Mouse (Mus musculus) forebrain, embryonic 13.5 days (tissue): Measurements from ENCODE around the gene Dhdh. TPM values are rescaled to one million over a fixed set of nuclear protein-coding genes. Genes with fewer than 3 reads are reported as not detected.

Experiments
- ATAC-seq: fragments of 200-750 bp; cut with Nextera tagmentation; 2 replicates; pipeline ENCODE4 v1.8.0; 2017
- H3K27ac ChIP-seq: fragments of 300-500 bp; sonication (generic); 2 replicates; pipeline ENCODE4 v1.5.1; 2015; ENCODE audit warnings: inconsistent platforms, mild to moderate bottlenecking, moderate library complexity
- H3K27me3 ChIP-seq: fragments of 300-500 bp; sonication (generic); 2 replicates; pipeline ENCODE4 v1.6.1; 2015; ENCODE audit warnings: mild to moderate bottlenecking, inconsistent platforms
- H3K36me3 ChIP-seq: fragments of 300-500 bp; sonication (generic); 2 replicates; pipeline ENCODE4 v1.6.1; 2015; ENCODE audit warnings: mild to moderate bottlenecking, inconsistent platforms; ENCODE audit not compliant: poor library complexity, severe bottlenecking
- H3K4me1 ChIP-seq: fragments of 300-500 bp; sonication (generic); 2 replicates; pipeline ENCODE4 v1.6.1; 2015; ENCODE audit warnings: inconsistent platforms
- H3K4me2 ChIP-seq: fragments of 300-500 bp; sonication (generic); 2 replicates; pipeline ENCODE4 v1.6.1; 2015; ENCODE audit warnings: inconsistent platforms, mild to moderate bottlenecking, moderate library complexity
- H3K4me3 ChIP-seq: fragments of 300-500 bp; sonication (generic); 2 replicates; pipeline ENCODE4 v1.5.1; 2015; ENCODE audit warnings: mild to moderate bottlenecking, inconsistent platforms
- H3K9ac ChIP-seq: fragments of 300-500 bp; sonication (generic); 2 replicates; pipeline ENCODE4 v1.6.1; 2015; ENCODE audit warnings: mild to moderate bottlenecking, inconsistent platforms
- H3K9me3 ChIP-seq: fragments of 300-500 bp; sonication (generic); replicated peaks from 2 replicates; pipeline ENCODE4 v1.6.1; 2016; ENCODE audit warnings: inconsistent platforms
- WGBS: fragments of 180-500 bp; shearing (Covaris S2); methylation state at CpG from one replicate; pipeline ENCODE4 v1.1.7; 2015; 5-methylcytosine and 5-hydroxymethylcytosine counted together
- polyA plus RNA-seq: library from polyadenylated mRNA; unstranded; fragments of >200 nt; fragmentation: Nextera tagmentation; extraction: Ambion mirVana; gene quantifications from 2 replicates; pipeline ENCODE4 v1.2.1, GENCODE M21; 2015

Dhdh gene
- polyA plus RNA-seq, 1 experiment from 2014 or later = 3.1 TPM

DNA sequence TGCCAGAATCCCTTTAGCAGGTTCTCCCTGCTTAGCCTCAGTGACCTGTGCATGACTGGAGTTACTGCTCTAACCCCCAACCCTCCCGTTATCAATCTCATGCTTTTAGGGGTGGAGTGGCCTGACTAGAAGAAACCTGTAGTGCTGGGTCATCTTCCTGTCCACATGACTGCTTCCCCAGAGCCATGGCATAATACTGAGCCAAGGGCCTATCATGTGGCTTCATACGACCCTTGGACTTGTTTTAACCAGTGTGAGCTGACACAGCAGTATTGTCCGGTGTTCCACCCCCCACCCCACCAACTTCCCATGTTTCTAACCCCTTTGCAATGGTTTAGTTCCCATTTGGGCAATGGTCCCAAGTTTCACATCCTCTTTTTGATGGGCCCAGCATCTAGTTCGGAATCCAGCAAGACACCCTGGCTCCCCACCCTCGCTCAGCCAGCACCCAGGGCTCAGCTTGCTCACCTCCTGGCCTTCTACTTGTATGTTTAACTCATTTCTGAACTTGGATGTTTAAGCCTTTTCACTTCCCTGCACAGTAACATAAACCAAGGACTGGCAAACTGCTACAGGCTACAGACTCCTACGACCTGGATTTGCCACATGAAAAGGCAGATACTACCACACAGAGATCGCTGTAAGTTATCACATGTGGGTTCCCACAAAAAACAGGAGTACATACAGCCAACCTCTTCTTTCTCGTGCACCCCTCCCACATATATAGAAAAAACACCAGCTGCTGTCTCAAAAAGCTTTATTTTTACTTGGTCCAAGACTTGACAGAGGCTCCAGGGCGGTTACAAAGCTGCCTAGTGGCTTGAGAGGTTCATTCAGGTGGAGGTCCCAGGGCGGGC is 31.2 kb downstream of the Dhdh start:
- 76% methylated on average over 9 of the region's 10 CpGs for WGBS
- H3K27me3 ChIP-seq = no peaks in the 10 kb centered on the region
- peak overlapping the region; percentile 67 for H3K4me2 ChIP-seq
- peak overlapping the region; percentile 92 for H3K4me3 ChIP-seq
- H3K27ac ChIP-seq = peak overlapping the region; percentile 31
- peaks cover 63% of the 10 kb centered on the region for H3K36me3 ChIP-seq
- peak overlapping the region; percentile 96 for H3K9ac ChIP-seq
- ATAC-seq = no peak
- H3K4me1 ChIP-seq = peaks cover 37% of the 10 kb centered on the region
- H3K9me3 ChIP-seq = no peaks in the 10 kb centered on the region

DNA sequence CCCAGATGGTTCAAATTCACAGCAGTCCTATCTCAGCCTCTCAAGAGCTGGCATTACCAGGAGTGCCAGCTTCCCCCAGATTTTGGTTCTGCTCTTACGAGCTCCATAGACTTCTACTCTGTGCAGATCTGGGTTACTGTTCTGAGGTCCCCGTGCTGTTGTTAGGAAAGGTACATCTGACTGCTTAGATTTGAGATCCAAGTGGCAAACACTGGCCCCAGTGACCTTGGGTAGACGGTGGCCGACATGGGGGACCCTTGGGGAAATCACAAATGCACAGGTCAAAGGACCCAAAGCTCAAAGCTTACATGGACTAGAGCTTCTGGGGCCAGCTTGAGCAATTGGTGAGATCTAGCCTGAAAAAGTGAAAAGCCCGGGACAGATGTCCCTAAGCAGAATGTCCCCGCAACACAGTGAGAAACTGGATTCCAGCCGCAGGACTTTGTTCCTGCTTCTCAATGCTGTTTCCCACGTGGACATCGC is 31.8 kb downstream of the Dhdh start:
- Histone ChIP-seq H3K36me3 (peaks cover 63% of the 10 kb centered on the region), H3K9me3 (no peaks in the 10 kb centered on the region), H3K4me3 (peak overlapping the region; percentile 92), H3K27me3 (no peaks in the 10 kb centered on the region), H3K4me2 (peak overlapping the region; percentile 67), H3K4me1 (peaks cover 37% of the 10 kb centered on the region), H3K9ac (peak overlapping the region; percentile 96), H3K27ac (peak overlapping the region; percentile 31)
- 62% methylated on average over 9 of the region's 9 CpGs for WGBS
- no peak for ATAC-seq

DNA sequence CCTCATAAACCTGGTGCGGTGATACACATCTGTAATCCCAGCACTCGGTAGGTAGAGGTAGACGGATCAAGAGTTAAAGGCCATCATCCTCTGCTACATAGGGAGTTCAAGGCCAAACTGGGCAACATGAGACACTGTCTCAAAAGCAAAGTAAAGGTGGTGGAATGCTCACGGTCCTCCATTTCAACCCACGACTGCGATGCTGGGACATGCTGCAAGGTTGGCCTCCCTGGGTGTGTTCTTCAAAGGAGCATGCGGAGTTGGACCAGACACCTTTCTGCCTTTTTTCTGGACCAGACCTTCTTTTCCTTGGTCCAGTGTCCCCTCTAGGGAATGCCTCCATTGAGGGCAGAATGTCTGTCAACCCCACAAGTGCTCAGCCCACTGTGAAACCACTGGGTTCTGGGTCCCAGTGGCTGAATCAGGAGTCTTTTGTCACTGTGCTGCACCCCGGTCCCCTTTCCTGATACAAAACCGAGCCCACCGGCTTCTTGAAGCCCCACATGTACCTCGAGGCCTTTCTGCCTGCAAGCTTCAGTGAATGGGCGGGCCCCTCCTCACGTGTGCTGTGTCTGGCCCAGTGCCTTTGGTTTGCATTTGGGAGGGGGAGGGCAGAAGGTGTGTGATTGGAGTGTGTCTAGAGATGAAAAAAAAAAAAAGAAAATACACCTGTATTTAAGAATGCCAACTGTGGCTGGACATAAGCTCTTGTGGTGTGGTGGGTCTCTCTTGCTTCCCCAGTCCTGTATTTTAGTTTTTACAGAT is 32.5 kb downstream of the Dhdh start:
- peaks cover 36% of the 10 kb centered on the region for H3K4me1 ChIP-seq
- H3K4me3 ChIP-seq = no peak overlapping the region
- H3K36me3 ChIP-seq = peaks cover 61% of the 10 kb centered on the region
- no peaks in the 10 kb centered on the region for H3K27me3 ChIP-seq
- no peak overlapping the region for H3K9ac ChIP-seq
- H3K27ac ChIP-seq = no peak overlapping the region
- H3K9me3 ChIP-seq = no peaks in the 10 kb centered on the region
- 76% methylated on average over 13 of the region's 13 CpGs for WGBS
- no peak overlapping the region for H3K4me2 ChIP-seq
- no peak for ATAC-seq

DNA sequence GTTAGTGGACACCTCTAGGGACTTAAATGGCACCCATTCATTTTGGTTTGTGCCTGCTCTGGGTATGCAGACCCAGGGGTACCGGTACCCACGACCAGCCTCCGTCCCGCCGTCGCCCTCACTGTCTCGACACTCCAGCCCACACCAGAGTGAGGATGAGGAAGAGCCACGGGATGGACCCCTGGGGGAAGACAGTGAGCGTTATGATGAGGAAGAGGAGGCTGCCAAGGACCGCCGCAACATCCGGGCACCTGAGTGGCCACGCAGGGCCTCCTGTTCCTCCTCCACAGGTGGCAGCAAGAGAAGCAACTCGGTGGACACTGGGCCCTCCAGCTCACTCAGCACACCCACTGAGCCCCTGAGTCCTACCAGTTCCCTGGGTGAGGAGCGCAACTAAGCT is 33.6 kb downstream of the Dhdh start:
- no peak overlapping the region for H3K9ac ChIP-seq
- H3K9me3 ChIP-seq = no peaks in the 10 kb centered on the region
- WGBS = 93% methylated on average over 15 of the region's 15 CpGs
- no peaks in the 10 kb centered on the region for H3K27me3 ChIP-seq
- H3K4me1 ChIP-seq = peaks cover 25% of the 10 kb centered on the region
- H3K36me3 ChIP-seq = peaks cover 63% of the 10 kb centered on the region
- ATAC-seq = no peak
- H3K27ac ChIP-seq = no peak overlapping the region
- no peak overlapping the region for H3K4me3 ChIP-seq
- H3K4me2 ChIP-seq = no peak overlapping the region

DNA sequence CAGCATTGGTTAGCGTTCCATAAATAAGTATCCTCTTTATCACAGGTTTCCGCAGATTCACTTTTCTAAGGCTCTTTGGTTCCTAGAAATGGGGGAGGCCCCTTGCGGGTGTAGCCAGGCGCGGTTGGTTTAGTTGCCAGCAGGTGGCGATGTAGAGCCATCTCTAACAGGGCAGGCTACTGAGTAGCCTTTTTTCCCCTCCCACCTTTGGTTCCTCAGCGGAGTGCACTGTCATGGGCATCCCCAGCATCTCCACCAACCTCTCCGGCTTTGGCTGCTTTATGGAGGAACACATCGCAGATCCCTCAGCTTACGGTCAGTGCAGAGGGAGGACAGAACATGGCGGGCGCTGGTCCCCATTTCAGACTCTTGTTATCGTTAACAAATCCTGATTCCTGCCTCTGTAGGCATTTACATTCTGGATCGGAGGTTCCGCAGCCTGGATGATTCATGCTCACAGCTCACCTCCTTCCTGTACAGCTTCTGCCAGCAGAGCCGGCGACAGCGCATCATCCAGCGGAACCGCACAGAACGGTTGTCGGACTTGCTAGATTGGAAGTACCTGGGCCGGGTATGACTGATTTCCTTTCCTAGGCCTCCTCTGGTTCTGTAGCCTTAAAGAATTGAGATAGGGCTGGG is 37.1 kb downstream of the Dhdh start:
- Histone ChIP-seq H3K27me3 (no peaks in the 10 kb centered on the region), H3K4me1 (peaks cover 4% of the 10 kb centered on the region; the same call in 1 of the 2 replicates), H3K4me3 (no peak overlapping the region), H3K27ac (no peak overlapping the region), H3K4me2 (no peak overlapping the region), H3K36me3 (peaks cover 59% of the 10 kb centered on the region), H3K9ac (peak overlapping the region; percentile 23; the same call in 1 of the 2 replicates), H3K9me3 (no peaks in the 10 kb centered on the region)
- WGBS = 54% methylated on average over 23 of the region's 23 CpGs
- peak; percentile 74 for ATAC-seq

DNA sequence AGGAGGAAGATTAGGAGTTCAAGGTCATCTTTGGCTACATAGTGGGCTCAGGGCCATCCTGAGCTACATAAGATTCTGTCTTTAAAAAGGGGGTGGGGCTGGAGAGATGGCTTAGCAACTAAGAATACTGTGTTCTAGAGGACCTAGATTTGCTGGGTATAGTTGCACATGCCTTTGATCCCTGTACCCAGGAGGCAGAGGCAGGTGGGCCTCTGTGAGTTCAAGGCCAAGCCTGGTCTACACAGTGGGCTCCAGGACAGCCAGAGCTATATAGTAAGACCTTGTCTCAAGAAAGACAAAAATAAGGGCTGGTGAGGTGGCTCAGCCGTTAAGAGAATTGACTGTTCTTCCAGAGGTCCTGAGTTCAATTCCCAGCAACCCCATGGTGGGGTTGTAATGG is 38.6 kb downstream of the Dhdh start:
- WGBS = 90% methylated on average over 1 of the region's 1 CpGs
- H3K36me3 ChIP-seq = peaks cover 51% of the 10 kb centered on the region
- H3K4me3 ChIP-seq = no peak overlapping the region
- no peak overlapping the region for H3K27ac ChIP-seq
- no peaks in the 10 kb centered on the region for H3K9me3 ChIP-seq
- H3K4me2 ChIP-seq = no peak overlapping the region
- no peaks in the 10 kb centered on the region for H3K27me3 ChIP-seq
- no peak overlapping the region for H3K9ac ChIP-seq
- ATAC-seq = no peak
- no peaks in the 10 kb centered on the region for H3K4me1 ChIP-seq

DNA sequence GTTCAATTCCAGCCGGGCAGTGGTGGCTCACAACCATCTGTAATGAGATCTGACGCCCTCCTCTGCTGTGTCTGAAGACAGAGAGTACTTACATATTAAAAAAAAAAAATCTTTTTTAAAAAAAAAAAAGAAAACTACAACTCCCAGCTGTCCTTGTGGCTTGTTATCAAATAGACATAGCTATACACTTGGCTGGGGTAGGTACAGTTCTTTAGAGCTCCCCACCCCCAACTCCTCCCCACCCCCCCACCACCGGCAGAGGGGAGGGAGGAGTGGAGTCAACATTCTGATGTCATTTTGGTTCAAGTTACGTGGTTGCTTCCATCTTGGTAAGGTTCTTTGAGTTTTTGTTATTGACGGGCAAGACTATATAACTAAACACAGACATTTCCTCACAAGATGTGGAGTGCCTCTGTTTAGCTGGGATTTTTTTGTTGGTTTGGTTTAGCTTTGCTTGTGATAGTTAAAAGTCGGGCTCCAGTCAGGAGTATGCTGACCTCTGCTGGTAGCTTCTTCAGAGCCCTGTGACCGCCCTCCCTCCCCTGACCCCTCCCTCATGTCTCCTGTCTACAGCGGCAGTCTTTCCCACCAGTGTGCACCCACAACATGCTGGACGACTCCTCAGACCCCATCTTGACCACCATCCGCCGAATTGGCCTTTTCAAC is 41.1 kb downstream of the Dhdh start:
- no peak for ATAC-seq
- Histone ChIP-seq H3K9ac (no peak overlapping the region), H3K4me2 (no peak overlapping the region), H3K4me3 (no peak overlapping the region), H3K4me1 (no peaks in the 10 kb centered on the region), H3K36me3 (peaks cover 57% of the 10 kb centered on the region), H3K27me3 (no peaks in the 10 kb centered on the region), H3K27ac (no peak overlapping the region), H3K9me3 (no peaks in the 10 kb centered on the region)
- WGBS = 44% methylated on average over 11 of the region's 11 CpGs

DNA sequence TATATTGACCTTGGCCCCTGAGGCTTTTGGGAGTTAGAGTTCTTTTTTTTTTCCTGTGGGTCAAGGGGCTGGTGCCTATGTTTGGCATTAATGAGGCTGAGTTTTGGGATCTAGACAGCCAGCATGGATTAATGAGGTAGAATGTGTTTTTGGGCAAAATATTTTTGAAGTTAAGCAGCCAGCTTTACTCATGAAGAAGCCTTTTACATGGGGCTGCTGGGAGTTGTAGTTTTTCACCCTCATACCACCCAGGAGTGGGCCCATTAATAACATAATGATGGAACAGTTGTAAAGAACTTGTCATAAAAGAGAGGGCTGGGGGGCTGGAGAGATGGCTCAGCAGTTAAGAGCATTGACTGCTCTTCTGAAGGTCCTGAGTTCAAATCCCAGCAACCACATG is 42.0 kb downstream of the Dhdh start:
- H3K9ac ChIP-seq = no peak overlapping the region
- H3K9me3 ChIP-seq = no peaks in the 10 kb centered on the region
- H3K36me3 ChIP-seq = peaks cover 54% of the 10 kb centered on the region
- no peaks in the 10 kb centered on the region for H3K4me1 ChIP-seq
- H3K27me3 ChIP-seq = no peaks in the 10 kb centered on the region
- H3K4me2 ChIP-seq = no peak overlapping the region
- no peak for ATAC-seq
- H3K4me3 ChIP-seq = no peak overlapping the region
- no peak overlapping the region for H3K27ac ChIP-seq

DNA sequence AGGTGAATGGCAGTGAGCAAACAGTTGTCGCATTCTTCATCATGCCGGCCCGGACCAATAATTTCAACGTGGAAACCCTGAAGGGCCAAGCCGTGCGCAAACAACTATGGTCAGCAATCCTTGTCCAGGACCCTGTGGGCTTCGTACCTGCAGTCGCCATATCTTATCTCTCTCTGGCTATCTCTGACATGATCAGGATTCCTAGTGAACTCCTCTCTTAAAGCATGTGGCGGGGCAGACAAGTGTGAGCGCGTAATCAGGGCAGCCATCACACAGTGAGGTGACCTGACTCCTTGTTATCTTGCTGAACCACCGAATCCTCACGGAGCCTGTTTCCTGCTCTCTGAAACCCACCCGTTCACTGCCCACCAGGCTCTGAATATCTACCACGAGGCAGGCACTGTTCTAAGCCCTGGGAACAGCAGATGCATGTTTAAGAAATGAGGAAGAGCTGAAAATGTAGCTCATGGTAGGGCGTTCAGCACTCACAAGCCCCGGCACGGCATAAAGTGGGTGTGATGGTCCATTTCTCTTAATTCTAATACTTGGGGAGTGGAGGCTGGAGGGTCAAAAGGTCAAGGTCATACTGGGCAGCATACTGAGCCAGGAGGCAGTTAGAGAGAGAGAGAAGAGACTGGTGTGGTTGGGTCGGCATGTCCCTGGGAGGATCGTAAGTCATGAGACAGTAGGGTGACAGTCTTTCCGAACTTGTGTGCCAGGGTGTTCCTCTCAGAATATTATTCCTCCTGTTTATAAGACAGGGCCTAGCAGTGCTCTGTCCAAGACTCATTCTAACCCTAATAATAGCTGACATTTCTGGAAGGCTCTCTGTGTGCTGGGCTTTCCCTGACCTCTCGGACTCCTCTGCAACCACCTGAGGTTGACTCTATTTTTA is 44.8 kb downstream of the Dhdh start:
- H3K27ac ChIP-seq = no peak overlapping the region
- no peak overlapping the region for H3K4me2 ChIP-seq
- peaks cover 54% of the 10 kb centered on the region for H3K36me3 ChIP-seq
- no peak overlapping the region for H3K9ac ChIP-seq
- no peaks in the 10 kb centered on the region for H3K4me1 ChIP-seq
- 92% methylated on average over 22 of the region's 22 CpGs for WGBS
- H3K27me3 ChIP-seq = no peaks in the 10 kb centered on the region
- no peak for ATAC-seq
- no peaks in the 10 kb centered on the region for H3K9me3 ChIP-seq
- H3K4me3 ChIP-seq = no peak overlapping the region

DNA sequence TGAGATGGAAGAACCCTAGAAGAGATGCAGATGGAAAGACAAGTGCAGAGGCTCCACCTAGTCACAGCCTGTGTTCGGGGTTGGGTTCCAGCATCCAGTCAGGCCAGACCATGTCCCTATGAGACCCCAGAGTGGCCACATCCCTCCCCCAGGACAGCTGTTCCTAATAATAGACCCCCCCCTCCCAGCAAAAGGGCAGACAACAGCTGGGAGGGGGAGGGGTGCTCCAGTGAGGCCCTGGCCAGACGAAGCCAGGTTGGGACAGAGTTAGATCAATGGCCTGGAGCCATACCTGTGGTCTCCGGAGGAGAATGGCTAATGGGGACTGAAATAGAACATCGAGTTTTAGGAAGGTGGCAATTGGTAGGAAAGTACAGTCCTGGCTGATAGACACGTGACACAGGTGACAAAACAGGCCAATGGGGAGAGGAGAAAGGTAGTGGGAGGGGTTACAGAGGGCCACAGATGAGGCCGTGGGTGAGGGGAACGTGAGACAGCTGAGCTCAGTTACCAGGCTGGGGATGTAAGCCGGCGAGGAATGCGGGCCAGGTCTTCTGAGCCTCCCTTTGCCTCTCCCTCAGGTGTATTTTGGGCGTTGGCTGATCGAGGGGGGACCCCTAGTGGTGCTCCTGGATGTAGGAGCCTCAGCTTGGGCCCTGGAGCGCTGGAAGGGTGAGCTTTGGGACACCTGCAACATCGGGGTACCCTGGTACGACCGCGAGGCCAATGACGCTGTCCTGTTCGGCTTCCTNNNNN is 50.9 kb downstream of the Dhdh start, which contains the start of gene Ruvbl2:
Ruvbl2 (minus strand) TSS at position 576 of the 756 bp plus-strand sequence.
- no peak for ATAC-seq
- 23% methylated on average over 19 of the region's 19 CpGs for WGBS
- Histone ChIP-seq H3K4me2 (peak within 1 kb of the TSS; percentile 19; the same call in 1 of the 2 replicates), H3K9ac (peak within 1 kb of the TSS; percentile 22; the same call in 1 of the 2 replicates), H3K9me3 (no peaks in the 10 kb centered on the region), H3K4me1 (peaks cover 41% of the 10 kb centered on the region), H3K27ac (no peak within 1 kb of the TSS), H3K36me3 (peaks cover 19% of the 10 kb centered on the region), H3K4me3 (no peak within 1 kb of the TSS), H3K27me3 (no peaks in the 10 kb centered on the region)
